Mouse (Mus musculus) CH12.LX (cell line): Measurements from ENCODE around the gene Arhgef19. TPM values are rescaled to one million over a fixed set of nuclear protein-coding genes. Genes with fewer than 3 reads are reported as not detected.
A peak's percentile ranks its signal among the peaks of the same experiment; 100 is the strongest.

Experiments
- DNase-seq: peaks from one replicate; pipeline ENCODE4 v3.0.0-alpha.2; 2013; ENCODE audit errors: extremely low read depth
- H3K27ac ChIP-seq: 2 replicates; pipeline ENCODE4 v1.5.1; 2012; ENCODE audit warnings: low read depth, mild to moderate bottlenecking, control low read depth, moderate library complexity; ENCODE audit not compliant: insufficient read depth
- H3K27me3 ChIP-seq: replicated peaks from 2 replicates; pipeline ENCODE3; 2012; ENCODE audit warnings: inconsistent platforms
- H3K36me3 ChIP-seq, 2 experiments: replicated peaks in 1 of 2; 2 replicates each; pipeline versions ENCODE3 to v1.6.1; 2012; ENCODE audit warnings: inconsistent platforms in 1 of 2, low read length in 1 of 2, mild to moderate bottlenecking in 1 of 2, mixed read lengths in 1 of 2, moderate library complexity in 1 of 2; ENCODE audit not compliant: control insufficient read depth in 1 of 2, insufficient read depth in 1 of 2
- H3K4me1 ChIP-seq, 2 experiments: 2 replicates each; pipeline ENCODE4 v1.6.1; 2012; ENCODE audit warnings: inconsistent platforms in 1 of 2, moderate library complexity in 1 of 2; ENCODE audit not compliant: insufficient read depth in 2 of 2, control insufficient read depth in 1 of 2
- H3K4me2 ChIP-seq: 2 replicates; pipeline ENCODE4 v1.6.1; 2012; ENCODE audit warnings: low read depth, mild to moderate bottlenecking, control low read depth; ENCODE audit not compliant: poor library complexity, insufficient read depth, severe bottlenecking
- H3K4me3 ChIP-seq, 3 experiments: fragments of 150-350 bp in 1 of 3; sonication (generic) in 1 of 3; replicated peaks in 1 of 3; 2 replicates each; pipeline versions ENCODE3 to v1.5.1; 2011 to 2012; ENCODE audit warnings: low read depth in 2 of 3, low read length in 2 of 3, mild to moderate bottlenecking in 2 of 3, moderate library complexity in 2 of 3, control low read depth in 1 of 3, improper control_type of control experiment in 1 of 3, inconsistent platforms in 1 of 3, mixed read lengths in 1 of 3; ENCODE audit not compliant: poor library complexity in 1 of 3
- H3K79me2 ChIP-seq: replicated peaks from 2 replicates; pipeline ENCODE4 v1.6.1; 2012; ENCODE audit warnings: mild to moderate bottlenecking, moderate library complexity; ENCODE audit not compliant: control insufficient read depth, poor library complexity, insufficient read depth, severe bottlenecking; ENCODE audit errors: extremely low read depth
- H3K9ac ChIP-seq: 2 replicates; pipeline ENCODE4 v1.6.1; 2012; ENCODE audit warnings: low read depth, mild to moderate bottlenecking, control low read depth, moderate library complexity; ENCODE audit not compliant: insufficient read depth
- H3K9me3 ChIP-seq: replicated peaks from 2 replicates; pipeline ENCODE3; 2012; ENCODE audit warnings: low read length, inconsistent platforms, mixed read lengths
- CTCF ChIP-seq, 2 experiments: IDR thresholded peaks in 1 of 2; conservative IDR thresholded peaks in 1 of 2; 2 replicates each; pipeline ENCODE4 v1.5.1; 2011 to 2012; ENCODE audit warnings: low read depth in 2 of 2, low read length in 2 of 2, improper control_type of control experiment in 1 of 2, inconsistent platforms in 1 of 2, mild to moderate bottlenecking in 1 of 2, moderate library complexity in 1 of 2
- JUND ChIP-seq: conservative IDR thresholded peaks from 2 replicates; pipeline ENCODE4 v1.6.1; 2011; ENCODE audit warnings: low read depth, low read length, improper control_type of control experiment
- KAT2A ChIP-seq: IDR thresholded peaks from 2 replicates; pipeline ENCODE4 v1.6.1; 2012; ENCODE audit warnings: low read length, improper control_type of control experiment, inconsistent platforms; ENCODE audit not compliant: insufficient replicate concordance
- MAFK ChIP-seq: IDR thresholded peaks from 2 replicates; pipeline ENCODE4 v1.6.1; 2011; ENCODE audit warnings: low read length, improper control_type of control experiment; ENCODE audit not compliant: insufficient replicate concordance
- MEF2A ChIP-seq: IDR thresholded peaks from 2 replicates; pipeline ENCODE4 v1.6.1; 2014; ENCODE audit warnings: low read depth, mild to moderate bottlenecking, inconsistent platforms, low read length, improper control_type of control experiment, borderline replicate concordance
- MXI1 ChIP-seq: IDR thresholded peaks from 2 replicates; pipeline ENCODE4 v1.6.1; 2011; ENCODE audit warnings: mild to moderate bottlenecking, low read depth, low read length, improper control_type of control experiment
- NELFE ChIP-seq: IDR thresholded peaks from 2 replicates; pipeline ENCODE4 v1.6.1; 2011; ENCODE audit warnings: low read depth, low read length, improper control_type of control experiment
- POLR2A ChIP-seq: IDR thresholded peaks from 2 replicates; pipeline ENCODE4 v1.6.1; 2011; ENCODE audit warnings: low read depth, mild to moderate bottlenecking, improper control_type of control experiment, low read length
- SIN3A ChIP-seq: IDR thresholded peaks from 2 replicates; pipeline ENCODE4 v1.6.1; 2012; ENCODE audit warnings: low read length, improper control_type of control experiment, inconsistent platforms
- SMC3 ChIP-seq: IDR thresholded peaks from 2 replicates; pipeline ENCODE4 v1.6.1; 2011; ENCODE audit warnings: low read depth, low read length, improper control_type of control experiment
- UBTF ChIP-seq: IDR thresholded peaks from 2 replicates; pipeline ENCODE4 v1.6.1; 2012; ENCODE audit warnings: low read depth, mild to moderate bottlenecking, inconsistent platforms, low read length, improper control_type of control experiment, moderate library complexity
- USF1 ChIP-seq: IDR thresholded peaks from 2 replicates; pipeline ENCODE4 v1.6.1; 2014; ENCODE audit warnings: low read depth, mild to moderate bottlenecking, inconsistent platforms, low read length, improper control_type of control experiment
- USF2 ChIP-seq: conservative IDR thresholded peaks from 2 replicates; pipeline ENCODE4 v1.6.1; 2011; ENCODE audit warnings: low read depth, low read length, improper control_type of control experiment
- ZKSCAN1 ChIP-seq: IDR thresholded peaks from 2 replicates; pipeline ENCODE4 v1.6.1; 2012; ENCODE audit warnings: low read depth, inconsistent platforms, low read length, improper control_type of control experiment, borderline replicate concordance
- dilution Hi-C: fragments of 300-500 bp; cut with MboI; formaldehyde crosslinking; loops from 2 replicates; pipeline ENCODE4 v1.14.3; 2020; ENCODE audit warnings: low sequenced_read_pairs; ENCODE audit not compliant: extremely low pct_unique_long_range_greater_than_20kb, extremely low pct_ligation_motif_present
- in situ Hi-C: fragments of 300-500 bp; cut with MboI; formaldehyde crosslinking; loops from 3 replicates; pipeline ENCODE4 v1.14.3; 2019; ENCODE audit warnings: low sequenced_read_pairs, low pct_ligation_motif_present, low pct_unique_long_range_greater_than_20kb, mixed read lengths
- polyA plus RNA-seq: library from polyadenylated mRNA; unstranded; fragments of >175 nt; gene quantifications from 2 replicates; pipeline ENCODE4 v1.2.1, GENCODE M21; 2012; ENCODE audit warnings: low read depth; ENCODE audit not compliant: insufficient read length
- total RNA-seq, 2 experiments: library from RNA; depleted of rRNA; stranded (reverse); fragments of 300-350 nt in 1 of 2; fragments of >200 nt in 1 of 2; gene quantifications; 2 replicates each; pipeline ENCODE4 v1.2.3; 2012 to 2014

Arhgef19 gene
- total and polyA plus RNA-seq, 3 experiments, result 0.19 to 0.21 TPM; not detected in 1

- Histone ChIP-seq H3K27me3 (peaks cover 84% of the 10 kb centered on the region), H3K27ac (no peak overlapping the region)
These were observed 559 bp upstream of the Arhgef19 start for GRCm38 (mm10) chr4:141238492-141239387.

GRCm38 (mm10) chr4:141240617-141241016 lies 1.3 kb downstream of the Arhgef19 start:
- H3K79me2 ChIP-seq, result no peaks in the 10 kb centered on the region
- no peak overlapping the region for H3K9ac ChIP-seq
- dilution Hi-C loops, result no loop called here
- H3K4me1 ChIP-seq, result peaks cover 2 to 10% of the 10 kb centered on the region in 2 experiments; a peak in 2 of 4 replicates
- H3K27me3 ChIP-seq, result peaks cover 92% of the 10 kb centered on the region
- H3K27ac ChIP-seq, result no peak overlapping the region
- no peaks in the 10 kb centered on the region for H3K36me3 ChIP-seq
- TF ChIP-seq USF1, result no peak
- TF ChIP-seq UBTF, result no peak
- no peak for TF ChIP-seq KAT2A
- TF ChIP-seq MAFK, result no peak
- DNase-seq, result peak; percentile 3
- in situ Hi-C loops, result no loop called here
- no peak overlapping the region for H3K4me3 ChIP-seq
- H3K4me2 ChIP-seq, result no peak overlapping the region
- no peaks in the 10 kb centered on the region for H3K9me3 ChIP-seq

More at GRCm38 (mm10) chr4:141238492-141239387, 559 bp upstream of the Arhgef19 start:
- peak overlapping the region; percentile 52 for H3K4me2 ChIP-seq
- TF ChIP-seq SMC3, result no peak
- peak; percentile 90 for TF ChIP-seq MAFK
- TF ChIP-seq, all 38 proteins: peak for 1
- dilution Hi-C loops (no loop called here), in situ Hi-C loops (no loop called here)
- Histone ChIP-seq H3K4me3 (peak overlapping the region in 1 of 3 experiments; percentile 42), H3K9me3 (no peaks in the 10 kb centered on the region), H3K36me3 (no peaks in the 10 kb centered on the region), H3K9ac (no peak overlapping the region), H3K4me1 (peaks cover 2 to 10% of the 10 kb centered on the region in 2 experiments; a peak in 2 of 4 replicates), H3K79me2 (no peaks in the 10 kb centered on the region)
- DNase-seq, result no peak

GRCm38 (mm10) chr4:141241861-141242260 lies 2.6 kb downstream of the Arhgef19 start:
- Histone ChIP-seq H3K27ac (no peak overlapping the region), H3K79me2 (no peaks in the 10 kb centered on the region), H3K4me2 (no peak overlapping the region), H3K4me3 (no peak overlapping the region), H3K9me3 (no peaks in the 10 kb centered on the region), H3K27me3 (peaks cover 93% of the 10 kb centered on the region), H3K4me1 (peaks cover 11 to 22% of the 10 kb centered on the region in 2 experiments), H3K9ac (no peak overlapping the region), H3K36me3 (no peaks in the 10 kb centered on the region)
- dilution Hi-C loops (no loop called here), in situ Hi-C loops (no loop called here)
- TF ChIP-seq POLR2A (no peak), ZKSCAN1 (no peak), MXI1 (no peak), CTCF (conservative IDR thresholded peaks at IDR 0.05 in 1 of 2, IDR thresholded peaks at IDR 0.05 in 1 of 2; ENCODE audit: low read depth in 2 of 2, low read length in 2 of 2) (no peak), MAFK (no peak), USF2 (no peak), SIN3A (no peak), NELFE (no peak), MEF2A (no peak), JUND (no peak)
- DNase-seq, result no peak
